Mouse (Mus musculus): Measurements from ENCODE around the gene Pbx3.

GRCm38 (mm10) chr2:34368396-34368795 lies 4.5 kb downstream of the Pbx3 start:
- no peak for TF ChIP-seq POLR2A (IDR thresholded peaks at IDR 0.05; ENCODE audit: low read depth, low read length)
- no peak for TF ChIP-seq CTCF (IDR thresholded peaks at IDR 0.05; ENCODE audit: extremely low read depth, insufficient read length, insufficient replicate concordance, low read depth, low read length)

Data from small intestine, adult 2 months (tissue).